Mouse (Mus musculus): Measurements from ENCODE around the gene Vmn1r229.

Vmn1r229 gene

DNA sequence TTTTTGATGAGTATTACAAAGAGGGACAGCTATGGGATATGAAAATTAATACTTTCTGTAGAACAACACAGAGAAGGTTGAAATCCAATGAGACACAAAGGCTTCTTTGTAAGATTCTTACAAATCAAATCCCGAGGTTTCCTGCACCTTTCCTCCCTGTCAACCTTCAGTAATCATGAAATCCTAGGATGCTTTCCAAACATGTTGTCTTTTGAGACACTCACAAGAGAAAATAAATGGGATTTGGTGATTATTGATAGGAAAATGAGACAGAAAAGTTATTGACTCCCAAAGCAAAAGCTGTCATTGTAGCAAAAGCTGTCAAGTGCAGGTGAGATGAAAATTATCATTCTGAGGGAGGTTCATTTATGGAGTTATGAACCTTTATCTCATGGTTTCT lies at the start of gene Vmn1r229:
Vmn1r229 (plus strand) TSS at position 301 of the 400 bp plus-strand sequence.
- no peak for DNase-seq

GRCm38 (mm10) chr17:20786057-20786456 lies 25.3 kb upstream of the Vmn1r229 start, which contains the start of gene Vmn1r228:
Gene Vmn1r228, minus strand, starts transcription at chr17:20786157.
- no peak for DNase-seq

- no peak for DNase-seq
These were observed 28.8 kb downstream of the Vmn1r229 start, which contains the start of gene Vmn1r230 for GRCm38 (mm10) chr17:20840144-20840543. Gene Vmn1r230, plus strand, starts transcription at chr17:20840444.

Measured in lung, postnatal 36 days (tissue).